In the genomic region with DNA sequence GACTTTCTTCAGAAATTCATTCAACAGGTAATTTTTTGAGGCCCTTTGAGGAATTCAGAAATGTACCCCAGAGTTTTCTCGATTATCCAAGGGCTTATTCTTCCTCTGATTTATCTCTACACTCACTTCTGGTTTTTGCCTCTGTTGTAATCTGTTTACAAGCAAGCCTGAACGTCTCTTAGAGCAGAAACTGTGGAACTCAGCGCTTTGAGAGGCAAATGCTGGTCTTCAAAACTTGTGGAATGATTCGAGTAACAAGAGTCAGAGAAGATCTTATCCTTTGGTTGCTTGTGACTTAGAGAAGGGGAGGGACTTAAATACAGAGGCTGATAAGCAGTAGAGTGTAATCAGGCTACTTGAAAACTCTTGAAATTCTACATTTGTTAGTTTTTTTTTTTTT, we compare ENCODE assay signal across 8 mouse cellular contexts. TPM values are rescaled to one million over a fixed set of nuclear protein-coding genes. Genes with fewer than 3 reads are reported as not detected.
DNase-seq lines count a peak whose midpoint lies in the region; ATAC-seq and TF ChIP-seq lines count a peak whose summit lies in the region.

No protein-coding gene starts in this region.

- WGBS in heart, postnatal 0 days: 8% methylated on average over 4 of the region's 4 CpGs
- WGBS in hindbrain, embryonic 10.5 days: 42% methylated on average over 4 of the region's 4 CpGs
- 38% methylated on average over 4 of the region's 4 CpGs for WGBS in midbrain, embryonic 11.5 days

- TF ChIP-seq CTCF in heart, postnatal 0 days (IDR thresholded peaks at IDR 0.05; ENCODE audit: low read depth): no peak

- H3K36me3 ChIP-seq in heart, postnatal 0 days (replicated peaks; ENCODE audit: control insufficient read depth, insufficient read depth, low read length): no peaks in the 10 kb centered on the region
- H3K36me3 ChIP-seq in hindbrain, embryonic 10.5 days: peaks cover 4% of the 10 kb centered on the region; the same call in 1 of the 2 replicates
- H3K36me3 ChIP-seq in midbrain, embryonic 11.5 days (ENCODE audit: control insufficient read depth, insufficient read depth, low read length): no peaks in the 10 kb centered on the region

- H3K9ac ChIP-seq in heart, postnatal 0 days (replicated peaks; ENCODE audit: low read depth, low read length): peak overlapping the region; percentile 94
- H3K9ac ChIP-seq in midbrain, embryonic 11.5 days (ENCODE audit: low read length): peak overlapping the region; percentile 97

- H3K4me2 ChIP-seq in heart, postnatal 0 days (ENCODE audit: low read depth, low read length): peak overlapping the region; percentile 80
- H3K4me2 ChIP-seq in midbrain, embryonic 11.5 days: peak overlapping the region; percentile 75

- no peak for TF ChIP-seq EP300 in heart, postnatal 0 days (IDR thresholded peaks at IDR 0.05; ENCODE audit: low read depth)

- ATAC-seq in heart, postnatal 0 days (ENCODE audit: insufficient read depth, low read depth): no peak
- ATAC-seq in midbrain, embryonic 11.5 days (ENCODE audit: low FRiP score): no peak

- peaks cover 20% of the 10 kb centered on the region; the same call in 1 of the 2 replicates for H3K4me1 ChIP-seq in heart, postnatal 0 days (ENCODE audit: control insufficient read depth, insufficient read depth)
- H3K4me1 ChIP-seq in hindbrain, embryonic 10.5 days (replicated peaks): peaks cover 31% of the 10 kb centered on the region
- H3K4me1 ChIP-seq in midbrain, embryonic 11.5 days (ENCODE audit: control insufficient read depth, insufficient read depth, low read length): peaks cover 12% of the 10 kb centered on the region

- H3K4me3 ChIP-seq in heart, postnatal 0 days (ENCODE audit: low read depth, low read length): peak overlapping the region; percentile 90
- H3K4me3 ChIP-seq in hindbrain, embryonic 10.5 days: peak overlapping the region; percentile 94
- H3K4me3 ChIP-seq in midbrain, embryonic 11.5 days (ENCODE audit: low read depth, low read length): peak overlapping the region; percentile 95

- intact Hi-C loops in heart, postnatal 25 days (cut with DNase I): loop anchor here (5.0 kb wide), 1 partner anchor 124 kb away; a partner anchor contains a TSS

- peak; percentile 29 for DNase-seq in heart, postnatal 0 days (ENCODE audit: low spot score)
- no peak for DNase-seq in heart, postnatal 25 days (ENCODE audit: low spot score)
- DNase-seq in MEL-GATA-1-ER (ENCODE audit: extremely low read depth, low read depth): peak; percentile 41
- no peak for DNase-seq in hindbrain, embryonic 10.5 days (ENCODE audit: low spot score)
- DNase-seq in midbrain, embryonic 11.5 days (ENCODE audit: low spot score, missing footprints): no peak
- no peak for DNase-seq in urinary bladder, postnatal 36 days (ENCODE audit: low spot score in 2 of 2)
- DNase-seq in retina, embryonic 14.5 days (ENCODE audit: low spot score): no peak
- no peak for DNase-seq in spleen, adult 18-20 months

- H3K9me3 ChIP-seq in heart, postnatal 0 days (replicated peaks; ENCODE audit: control insufficient read depth, low read length): no peaks in the 10 kb centered on the region
- no peaks in the 10 kb centered on the region for H3K9me3 ChIP-seq in hindbrain, embryonic 10.5 days
- H3K9me3 ChIP-seq in midbrain, embryonic 11.5 days (ENCODE audit: control insufficient read depth, low read length): no peaks in the 10 kb centered on the region

- H3K27me3 ChIP-seq in heart, postnatal 0 days (ENCODE audit: control insufficient read depth, insufficient read depth, low read length): no peaks in the 10 kb centered on the region
- no peaks in the 10 kb centered on the region for H3K27me3 ChIP-seq in hindbrain, embryonic 10.5 days (ENCODE audit: insufficient read depth, poor library complexity, severe bottlenecking)
- no peaks in the 10 kb centered on the region for H3K27me3 ChIP-seq in midbrain, embryonic 11.5 days (ENCODE audit: control insufficient read depth, insufficient read depth, low read length)

- H3K27ac ChIP-seq in heart, postnatal 0 days (ENCODE audit: low read depth): peak overlapping the region; percentile 96; the same call in 1 of the 2 replicates
- no peak overlapping the region; the same call in 1 of the 2 replicates for H3K27ac ChIP-seq in hindbrain, embryonic 10.5 days
- no peak overlapping the region for H3K27ac ChIP-seq in midbrain, embryonic 11.5 days (ENCODE audit: low read depth, low read length)

RNA-seq across cellular contexts. Expression of a gene that starts 1.3 kb away (rescaled TPM):
- total RNA-seq in heart, postnatal 0 days (2014; rRNA removed; ENCODE audit: low replicate concordance): 18.0 and 20.3 TPM in 2 replicates
- polyA plus RNA-seq in heart, postnatal 0 days (2015; fragmentation: Nextera tagmentation; extraction: Ambion mirVana): 9.9 and 10.4 TPM in 2 replicates
- 10 to 100 TPM; 18.3 to 20.4 TPM for total RNA-seq in heart, postnatal 25 days (2021)
- polyA plus RNA-seq in hindbrain, embryonic 10.5 days (2016; fragmentation: Nextera tagmentation; extraction: Ambion mirVana): 23.2 and 24.0 TPM in 2 replicates
- polyA plus RNA-seq in midbrain, embryonic 11.5 days (2014; fragmentation: Nextera tagmentation; extraction: Ambion mirVana): 24.5 and 25.2 TPM in 2 replicates

Comparison
In these comparisons a context has a peak if more than half of its experiments do, and no peak if none do; other contexts are left out.
1. DNase-seq: peak in heart, postnatal 0 days (single experiment) and MEL-GATA-1-ER (single experiment); none in heart, postnatal 25 days (single experiment), hindbrain, embryonic 10.5 days (single experiment), midbrain, embryonic 11.5 days (single experiment), urinary bladder, postnatal 36 days (0 of 2), retina, embryonic 14.5 days (single experiment) and spleen, adult 18-20 months (0 of 2).
2. Peak in every context shown above with its lines, with median percentiles within 50 percentile points of each other: H3K4me3 ChIP-seq.